Mouse (Mus musculus) retina, postnatal 1 day (tissue): ENCODE measurements around the gene Cdcp2.
A peak's percentile ranks its signal among the peaks of the same experiment; 100 is the strongest.

ENCODE experiments used
- DNase-seq: peaks from one replicate; pipeline ENCODE4 v3.0.0-alpha.2; 2012

The Cdcp2 gene

DNA sequence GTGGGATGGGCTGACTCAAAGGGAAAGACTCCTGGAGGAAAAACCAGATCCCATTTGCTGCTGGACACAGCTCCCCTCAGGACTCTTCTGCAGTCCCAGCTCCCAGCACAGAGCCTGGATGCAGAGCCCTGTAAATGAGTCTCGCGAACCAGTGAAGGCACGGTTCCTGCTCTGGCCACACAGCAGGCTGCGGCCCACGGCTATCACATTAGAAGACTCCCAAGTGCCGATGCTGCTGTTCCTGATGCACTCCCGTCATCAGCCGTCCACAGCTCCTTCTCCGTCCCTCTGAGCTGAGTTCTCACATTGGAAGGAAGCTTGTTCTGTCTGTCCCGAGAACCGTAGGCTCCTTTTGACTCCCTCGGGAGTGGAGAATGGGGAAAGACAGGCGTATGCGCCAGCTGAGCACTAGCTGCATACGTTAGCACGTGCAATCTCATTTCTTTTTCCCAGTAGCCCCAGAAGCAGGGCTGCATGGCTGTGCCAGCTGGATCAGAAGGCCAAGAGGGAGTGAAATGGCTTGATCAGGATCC is at the start of gene Cdcp2:
TSS of gene Cdcp2 (plus strand) at position 51 of the 533 bp plus-strand sequence.
- DNase-seq, result no peak

DNA sequence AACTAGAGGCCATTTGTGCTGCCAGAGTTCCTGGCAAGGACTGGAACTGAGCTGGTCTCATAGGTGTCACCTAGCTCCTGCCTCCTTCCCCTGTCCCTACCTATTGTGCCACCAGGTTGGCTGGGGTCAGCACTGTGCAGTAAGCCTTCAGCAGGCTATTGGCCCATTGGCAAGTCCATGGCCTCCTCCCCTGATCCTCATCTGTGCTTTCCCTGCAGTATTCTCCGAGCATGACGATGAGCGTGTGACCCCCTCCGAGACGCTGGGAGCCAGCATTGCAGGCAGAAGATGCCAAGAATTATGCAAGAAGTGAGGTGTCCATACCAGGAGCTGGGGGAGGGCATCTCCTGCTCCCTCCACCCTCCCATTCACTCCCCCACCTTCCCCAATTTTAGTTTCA is 48.9 kb upstream of the Cdcp2 start:
- DNase-seq, result no peak

- no peak for DNase-seq
These were observed 48.0 kb upstream of the Cdcp2 start for GRCm38 (mm10) chr4:107048568-107049162.

GRCm38 (mm10) chr4:107051889-107052288 is 44.8 kb upstream of the Cdcp2 start:
- no peak for DNase-seq

DNA sequence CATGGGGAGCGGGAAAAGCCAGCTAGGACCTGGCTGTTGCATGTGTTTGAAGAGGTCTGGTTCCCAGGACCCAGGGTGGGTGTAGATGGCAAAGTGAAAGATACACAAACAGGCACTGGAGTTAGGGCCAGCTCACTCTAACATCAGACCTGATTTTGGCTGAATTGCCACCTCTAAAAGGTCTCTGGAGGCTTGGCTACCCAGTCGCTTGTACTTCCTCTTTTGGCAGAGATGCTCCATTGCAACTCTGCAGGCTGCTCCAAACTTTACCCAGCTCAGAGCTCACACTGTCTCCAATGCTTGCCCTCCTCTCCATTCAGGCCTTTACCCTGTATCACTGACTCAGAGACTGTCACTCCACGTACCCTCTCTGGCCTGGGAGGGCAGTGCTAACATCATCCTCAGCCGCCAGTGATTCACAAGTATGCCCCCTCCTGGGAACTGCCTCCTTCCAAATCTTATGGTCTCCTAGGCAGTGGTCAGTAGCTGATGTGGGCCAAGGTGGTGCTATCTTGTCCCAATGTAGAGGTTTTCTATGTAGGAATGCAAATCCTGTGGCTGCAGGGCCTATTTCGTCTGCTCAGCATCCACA is 43.6 kb upstream of the Cdcp2 start:
- peak; percentile 15 for DNase-seq

- no peak for DNase-seq
These were observed 40.6 kb upstream of the Cdcp2 start for GRCm38 (mm10) chr4:107056088-107056487.

DNA sequence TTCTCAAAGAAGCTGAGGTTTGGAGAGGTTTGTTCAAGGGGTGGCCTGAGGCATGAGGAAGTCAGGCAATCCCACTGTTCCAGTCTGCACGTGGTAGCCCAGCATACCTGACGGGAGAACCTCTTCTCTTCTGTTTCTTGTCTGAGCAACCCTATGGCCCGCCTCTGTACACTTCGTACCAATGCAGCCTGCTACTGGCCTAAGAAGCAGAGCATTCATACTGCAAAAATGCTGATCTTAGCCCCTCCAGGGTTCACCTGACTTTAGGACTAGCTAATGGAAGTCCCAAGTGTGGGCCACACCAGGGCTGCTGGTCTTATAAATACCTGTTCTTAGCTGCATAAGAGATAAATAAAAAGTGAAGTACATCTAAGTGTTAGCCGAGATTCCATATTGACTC is 38.3 kb upstream of the Cdcp2 start:
- no peak for DNase-seq

- no peak for DNase-seq
These were observed 37.9 kb upstream of the Cdcp2 start for GRCm38 (mm10) chr4:107058781-107059180.

DNA sequence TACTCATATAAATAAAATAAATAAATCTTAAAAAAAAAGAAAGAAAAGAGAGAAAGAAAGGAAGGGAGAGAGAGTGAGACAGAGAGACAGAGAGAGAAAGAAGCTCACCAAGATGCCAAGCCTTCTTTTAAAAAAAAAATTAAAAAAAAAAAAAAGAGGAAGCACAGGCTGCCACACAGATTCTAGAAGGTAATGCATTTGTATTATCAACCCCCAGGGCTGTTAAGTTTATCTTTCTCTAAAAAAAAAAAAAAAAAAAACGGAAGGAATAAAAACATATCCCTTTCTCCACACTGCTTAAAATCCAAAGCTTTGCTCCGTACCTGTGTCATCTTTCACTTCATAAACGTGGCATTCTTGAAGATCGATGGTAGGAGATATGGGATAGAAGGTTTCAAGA is 35.1 kb upstream of the Cdcp2 start:
- DNase-seq, result no peak

DNA sequence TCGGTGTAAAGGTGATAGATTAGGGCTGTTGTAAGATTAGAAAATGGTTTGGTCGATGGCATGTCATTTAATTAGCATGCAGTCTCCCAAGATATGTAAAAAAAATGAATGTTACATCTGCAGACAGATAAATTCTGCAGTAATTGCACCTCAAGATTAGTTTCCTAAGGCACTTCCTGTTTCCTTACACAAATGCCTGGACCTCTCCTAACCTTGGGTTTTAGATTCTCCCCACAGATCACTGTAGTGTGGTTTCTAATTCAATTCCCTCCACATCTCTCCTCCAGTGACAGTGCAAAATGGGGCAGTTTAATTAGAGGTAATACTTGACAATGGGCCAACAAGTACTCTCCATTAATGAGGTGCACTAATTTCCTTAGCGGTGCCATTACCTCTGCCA is 33.5 kb upstream of the Cdcp2 start:
- DNase-seq, result no peak

DNA sequence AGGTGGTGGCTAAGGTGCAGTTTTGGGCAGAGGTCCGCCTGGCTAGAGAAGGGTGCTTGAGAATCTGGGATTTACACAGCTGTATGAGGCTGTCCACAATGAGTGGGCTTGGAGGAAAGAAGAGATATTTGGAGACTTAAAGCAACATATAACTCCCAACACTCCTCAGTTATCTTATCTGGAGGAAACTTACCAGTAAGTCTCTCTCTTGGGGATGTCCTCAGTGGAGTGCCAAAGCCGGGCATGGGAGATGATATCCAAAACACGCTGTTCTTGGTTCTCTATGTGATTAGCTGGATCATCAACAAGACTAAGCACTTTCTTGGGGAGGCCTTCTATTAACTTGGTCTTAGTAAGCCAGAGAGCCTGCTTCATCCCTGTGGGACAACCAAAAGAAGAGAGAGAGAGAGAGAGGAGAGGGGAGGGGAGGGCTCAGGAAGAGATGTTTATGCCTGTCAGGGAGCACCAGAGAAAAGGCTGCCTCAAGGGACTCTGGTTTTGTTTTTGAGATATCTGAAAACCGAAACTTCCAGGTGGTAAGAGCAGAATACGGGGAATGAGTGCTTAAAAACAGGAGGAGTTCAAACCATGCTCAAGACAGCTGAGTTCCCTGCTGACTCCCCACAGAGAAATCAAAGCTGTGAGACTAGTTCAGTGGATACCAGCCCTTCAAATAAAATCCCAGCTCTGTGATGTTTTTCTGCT is 32.1 kb upstream of the Cdcp2 start:
- no peak for DNase-seq

GRCm38 (mm10) chr4:107066252-107067124 is 30.2 kb upstream of the Cdcp2 start, which contains the start of the genes Mrpl37 and Cyb5rl:
Gene Mrpl37 (minus strand): TSS chr4:107066868.
Gene Cyb5rl (plus strand): TSS chr4:107066988.
- peak; percentile 98 for DNase-seq

GRCm38 (mm10) chr4:107067151-107067840 is 29.4 kb upstream of the Cdcp2 start:
- no peak for DNase-seq

DNA sequence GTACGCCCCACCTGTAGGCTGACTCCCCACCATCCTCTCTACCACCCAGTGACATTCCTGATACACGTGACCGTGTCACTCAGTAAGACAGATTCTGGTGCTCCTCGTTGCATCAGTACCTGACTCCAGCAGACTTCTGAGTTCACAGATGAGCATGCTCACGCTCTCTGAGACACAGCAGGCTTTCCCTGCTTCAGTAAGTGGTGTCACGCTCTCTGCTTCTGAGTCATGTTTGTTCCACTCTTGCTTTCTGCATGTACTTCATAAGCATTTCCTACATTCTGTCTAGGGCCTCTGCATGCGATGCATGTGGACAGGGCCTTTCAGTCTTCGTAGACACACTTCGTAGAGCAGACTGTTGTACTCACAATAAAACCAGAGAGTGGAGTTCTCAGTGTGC is 24.3 kb upstream of the Cdcp2 start:
- DNase-seq, result no peak

DNA sequence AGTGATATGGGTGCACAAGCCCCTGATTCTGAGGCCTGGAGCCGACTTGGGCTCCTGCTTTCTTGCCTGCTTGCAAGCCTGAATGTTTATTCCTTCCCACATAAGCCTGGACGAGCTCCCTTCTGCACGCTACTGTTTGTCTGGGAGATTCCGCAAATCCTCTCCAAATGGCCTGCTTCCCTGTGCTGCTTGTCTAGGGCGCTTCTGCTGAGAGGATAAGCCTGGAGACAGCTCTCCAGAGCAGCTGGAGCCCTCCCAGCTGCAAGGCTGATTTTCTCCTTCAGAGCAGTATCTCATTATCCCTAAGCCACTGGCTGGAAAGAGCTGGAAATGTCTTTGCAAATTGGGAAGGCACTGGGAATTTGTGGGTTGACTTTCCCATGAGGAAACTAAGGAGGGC is 21.2 kb upstream of the Cdcp2 start:
- peak; percentile 83 for DNase-seq

- no peak for DNase-seq
These were observed 17.8 kb upstream of the Cdcp2 start for GRCm38 (mm10) chr4:107078894-107079293.

GRCm38 (mm10) chr4:107079716-107080115 is 17.0 kb upstream of the Cdcp2 start:
- DNase-seq, result no peak

DNA sequence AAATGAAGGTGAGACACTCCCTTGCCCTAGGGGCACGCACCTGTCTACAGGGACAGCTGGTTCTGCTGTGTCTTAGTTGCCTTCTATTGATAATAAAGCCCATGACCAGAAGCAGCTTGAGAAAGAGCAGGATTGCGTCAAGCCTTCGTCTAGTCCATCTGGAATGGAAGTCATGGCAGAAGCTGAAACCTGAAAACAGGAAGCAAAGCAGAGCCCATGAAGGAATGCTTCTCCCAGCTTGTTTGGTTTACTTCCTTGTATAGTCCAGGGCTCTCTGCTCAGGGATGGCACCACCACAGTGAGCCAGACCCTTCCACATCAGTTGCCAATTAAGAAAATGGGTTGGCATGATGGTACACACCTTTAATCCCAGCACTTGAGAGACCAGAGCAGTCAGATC is 14.5 kb upstream of the Cdcp2 start:
- no peak for DNase-seq

DNA sequence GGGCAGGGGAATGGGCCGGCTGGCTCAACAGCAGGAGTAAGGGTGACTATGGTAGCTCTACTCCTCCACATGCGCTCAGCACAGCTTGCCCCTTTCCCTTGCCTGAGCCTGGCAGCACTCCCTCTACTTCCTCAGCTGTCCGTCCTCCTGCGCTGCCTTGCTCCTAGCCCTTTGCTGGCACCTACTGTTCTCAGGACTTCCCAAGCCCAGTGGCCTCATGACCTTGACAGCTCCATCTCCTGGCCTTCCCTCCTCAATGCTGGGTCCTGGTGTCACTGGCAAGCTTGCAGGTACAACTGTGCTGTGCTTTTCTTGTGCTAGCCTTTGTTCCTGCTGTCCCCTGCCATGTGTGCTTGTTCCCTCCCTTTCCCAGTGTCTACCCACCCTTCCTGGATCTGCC is 13.6 kb upstream of the Cdcp2 start:
- DNase-seq, result no peak

DNA sequence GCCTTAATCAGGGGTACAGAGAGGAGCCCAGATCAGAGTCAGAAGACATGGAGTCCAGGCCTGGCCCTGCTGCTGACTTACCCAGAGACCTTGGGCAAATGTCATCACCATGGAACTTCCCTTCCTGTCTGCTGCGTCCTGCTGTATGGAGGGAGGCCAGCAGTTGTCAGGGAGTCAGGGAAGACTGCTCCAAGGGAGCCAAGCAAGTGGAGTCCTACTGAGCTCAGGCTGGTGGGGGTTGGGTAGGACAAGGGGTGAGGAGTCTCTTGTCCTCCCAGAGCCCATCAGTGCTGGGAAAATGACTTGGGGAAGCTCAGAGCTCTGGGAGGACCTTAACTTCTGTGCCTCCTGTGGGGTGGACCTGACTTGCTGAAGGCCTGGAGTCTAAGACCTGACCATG is 12.3 kb upstream of the Cdcp2 start:
- DNase-seq, result no peak

GRCm38 (mm10) chr4:107084858-107085257 is 11.8 kb upstream of the Cdcp2 start:
- DNase-seq, result peak; percentile 84

- no peak for DNase-seq
These were observed 5.0 kb upstream of the Cdcp2 start for GRCm38 (mm10) chr4:107091696-107092095.
